Mouse (Mus musculus): ENCODE data around the gene Lpp. TPM values are rescaled to one million over a fixed set of nuclear protein-coding genes. Genes with fewer than 3 reads are reported as not detected.
A peak's percentile ranks its signal among the peaks of the same experiment; 100 is the strongest.

Gene Lpp
- polyA plus RNA-seq (2015; fragmentation: Nextera tagmentation; extraction: Ambion mirVana) = 42.6 and 46.2 TPM in 2 replicates

DNA sequence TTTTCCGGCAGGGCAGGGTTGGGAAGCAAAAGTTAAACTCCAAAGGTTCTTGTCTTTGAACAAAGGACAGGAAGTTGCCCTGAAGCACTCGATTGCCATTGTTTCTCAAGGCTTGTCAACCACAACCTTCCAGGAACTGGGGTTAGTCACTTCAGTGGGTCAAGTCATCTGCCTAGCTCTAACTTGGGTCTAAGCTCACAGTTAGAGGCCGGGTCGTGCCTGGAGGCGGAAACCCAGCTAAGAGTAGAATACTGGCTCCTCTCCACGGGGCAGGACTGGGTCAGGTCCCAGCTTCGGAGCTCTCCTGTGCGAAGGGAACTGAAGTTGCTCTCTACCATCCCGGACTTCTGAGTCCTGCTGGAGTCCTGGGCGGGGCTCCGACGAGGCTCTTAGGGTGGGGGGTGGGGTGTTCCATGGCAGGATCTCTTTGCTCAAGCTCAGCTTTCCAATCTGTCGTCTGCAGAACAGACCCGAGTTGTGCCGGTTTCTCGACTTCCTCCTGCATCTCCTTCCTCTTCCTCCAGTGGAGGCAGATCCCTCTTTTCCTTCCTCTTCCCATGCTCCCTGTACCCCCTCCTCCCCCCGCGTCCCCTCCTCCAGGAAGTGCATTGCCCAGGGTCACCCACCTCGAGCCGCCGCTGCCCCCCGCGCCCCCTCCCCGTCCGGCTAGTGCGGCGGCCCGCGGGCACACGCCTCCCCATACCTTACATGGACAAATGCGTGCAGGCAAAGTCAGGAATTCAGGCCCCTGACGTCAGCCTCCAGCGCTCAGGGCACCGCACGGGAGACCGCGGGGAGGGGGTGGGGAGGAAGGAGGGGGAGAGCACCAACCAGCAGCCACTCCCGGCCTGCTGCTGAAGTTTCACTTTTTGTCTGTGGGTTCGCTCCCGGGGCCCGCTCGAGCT, at the start of gene Lpp:
Lpp (plus strand) TSS at position 857 of the 905 bp plus-strand sequence.
- H3K9me3 ChIP-seq (replicated peaks; ENCODE audit: control insufficient read depth, low read length) = no peaks in the 10 kb centered on the region
- peaks cover 32% of the 10 kb centered on the region for H3K4me1 ChIP-seq (ENCODE audit: control insufficient read depth, insufficient read depth, low read length)
- 2% methylated on average over 42 of the region's 42 CpGs for WGBS
- H3K4me2 ChIP-seq (ENCODE audit: low read depth, low read length) = peak within 1 kb of the TSS; percentile 83
- peak within 1 kb of the TSS; percentile 90 for H3K9ac ChIP-seq (ENCODE audit: low read length)
- peak; percentile 84 for ATAC-seq (replicated peaks; ENCODE audit: extremely low read depth, insufficient read depth, low FRiP score)
- H3K27me3 ChIP-seq (ENCODE audit: control insufficient read depth, insufficient read depth, low read length) = no peaks in the 10 kb centered on the region
- peak within 1 kb of the TSS; percentile 86 for H3K4me3 ChIP-seq (ENCODE audit: low read length)
- no peaks in the 10 kb centered on the region for H3K36me3 ChIP-seq (ENCODE audit: control insufficient read depth, insufficient read depth)
- H3K27ac ChIP-seq (ENCODE audit: low read length) = peak within 1 kb of the TSS; percentile 97

DNA sequence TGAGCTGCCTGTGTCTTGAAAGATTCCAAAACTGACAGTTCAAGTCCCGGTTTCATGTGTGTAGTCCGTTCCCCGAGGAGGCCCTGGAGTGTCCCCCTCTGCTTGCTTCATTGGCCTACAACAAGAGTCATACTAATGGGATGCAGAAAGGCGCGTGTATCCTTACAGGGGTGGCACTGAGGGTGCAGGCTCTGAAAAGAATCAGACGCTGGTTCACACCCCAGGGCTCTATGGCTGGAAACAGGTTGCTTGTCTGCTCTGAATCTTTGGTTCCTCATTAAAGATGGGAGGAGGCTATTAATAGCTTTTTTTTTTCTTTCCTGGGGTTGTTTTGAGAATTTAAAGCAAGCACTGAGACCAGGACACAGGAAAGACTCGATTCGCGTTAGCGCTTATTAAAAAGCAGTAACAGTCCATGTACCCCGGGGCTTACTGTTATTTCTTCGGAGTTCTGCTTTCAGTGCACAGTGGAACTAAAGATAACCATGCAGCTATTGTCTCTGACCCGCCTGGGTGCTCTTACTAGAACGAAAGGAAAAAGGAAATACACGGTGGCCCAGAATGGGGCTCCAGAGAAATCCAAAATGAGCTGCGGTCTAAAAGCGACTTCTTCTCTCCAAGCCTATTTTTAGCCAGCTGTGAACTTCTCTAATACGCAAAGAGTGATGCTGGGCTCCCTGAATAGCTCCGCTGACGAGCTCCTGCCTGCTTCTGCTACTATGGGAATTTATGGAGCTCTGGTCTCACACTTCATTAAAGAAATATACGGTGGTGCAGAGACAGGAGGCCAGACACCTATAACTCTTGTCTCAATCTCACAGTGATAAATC, 45.5 kb upstream of the Lpp start:
- Histone ChIP-seq H3K36me3 (ENCODE audit: control insufficient read depth, insufficient read depth) (no peaks in the 10 kb centered on the region), H3K27me3 (ENCODE audit: control insufficient read depth, insufficient read depth, low read length) (no peaks in the 10 kb centered on the region), H3K9me3 (replicated peaks; ENCODE audit: control insufficient read depth, low read length) (no peaks in the 10 kb centered on the region), H3K4me2 (ENCODE audit: low read depth, low read length) (peak overlapping the region; percentile 60), H3K9ac (ENCODE audit: low read length) (peak overlapping the region; percentile 67), H3K4me1 (ENCODE audit: control insufficient read depth, insufficient read depth, low read length) (peaks cover 8% of the 10 kb centered on the region), H3K4me3 (ENCODE audit: low read length) (peak overlapping the region; percentile 31), H3K27ac (ENCODE audit: low read length) (peak overlapping the region; percentile 86)
- ATAC-seq (replicated peaks; ENCODE audit: extremely low read depth, insufficient read depth, low FRiP score) = peak; percentile 66
- 34% methylated on average over 21 of the region's 21 CpGs for WGBS

DNA sequence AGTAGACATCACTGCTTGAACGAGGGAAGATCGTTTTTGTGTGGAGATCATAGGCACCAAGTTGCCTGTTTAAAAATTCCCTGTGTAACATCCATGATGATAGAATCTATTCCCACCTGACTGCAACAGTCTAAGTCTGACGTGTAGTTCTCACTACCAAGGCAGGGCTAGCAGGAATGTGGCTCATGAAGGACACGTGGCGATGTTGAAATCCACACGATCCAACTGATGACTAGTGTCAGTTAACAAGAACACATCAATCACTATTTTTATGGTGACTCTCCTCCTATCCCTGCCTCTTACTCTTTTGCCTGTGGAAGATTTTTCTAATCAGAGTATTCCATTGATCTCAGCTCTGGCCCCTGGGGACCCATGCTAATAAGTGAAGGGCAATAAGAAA, 43.0 kb upstream of the Lpp start:
- Histone ChIP-seq H3K4me1 (ENCODE audit: control insufficient read depth, insufficient read depth, low read length) (peaks cover 12% of the 10 kb centered on the region), H3K36me3 (ENCODE audit: control insufficient read depth, insufficient read depth) (no peaks in the 10 kb centered on the region), H3K27ac (ENCODE audit: low read length) (no peak overlapping the region), H3K27me3 (ENCODE audit: control insufficient read depth, insufficient read depth, low read length) (no peaks in the 10 kb centered on the region), H3K4me2 (ENCODE audit: low read depth, low read length) (no peak overlapping the region), H3K4me3 (ENCODE audit: low read length) (no peak overlapping the region), H3K9me3 (replicated peaks; ENCODE audit: control insufficient read depth, low read length) (no peaks in the 10 kb centered on the region), H3K9ac (ENCODE audit: low read length) (no peak overlapping the region)
- 76% methylated on average over 6 of the region's 6 CpGs for WGBS
- no peak for ATAC-seq (replicated peaks; ENCODE audit: extremely low read depth, insufficient read depth, low FRiP score)

DNA sequence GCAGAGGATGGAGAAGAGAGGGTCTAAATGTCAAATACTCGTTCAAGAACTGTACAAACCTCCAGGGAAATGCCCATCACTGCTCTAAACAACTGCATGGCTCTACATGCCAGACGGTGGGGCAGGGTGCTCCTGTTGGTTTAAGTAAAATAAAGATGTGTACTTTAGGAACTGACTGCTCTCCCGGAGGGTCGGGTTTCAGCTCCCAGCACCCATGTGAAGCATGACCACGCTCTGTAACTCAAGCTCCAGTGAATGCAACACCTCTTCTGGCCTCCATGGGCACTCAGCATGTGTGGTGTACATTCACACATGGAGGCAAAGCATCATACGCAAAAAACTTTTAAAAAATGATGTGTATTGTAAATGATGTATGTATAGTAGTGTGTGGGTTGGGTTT, 42.6 kb upstream of the Lpp start:
- Histone ChIP-seq H3K4me3 (ENCODE audit: low read length) (no peak overlapping the region), H3K27ac (ENCODE audit: low read length) (no peak overlapping the region), H3K4me1 (ENCODE audit: control insufficient read depth, insufficient read depth, low read length) (peaks cover 12% of the 10 kb centered on the region), H3K9me3 (replicated peaks; ENCODE audit: control insufficient read depth, low read length) (no peaks in the 10 kb centered on the region), H3K9ac (ENCODE audit: low read length) (no peak overlapping the region), H3K27me3 (ENCODE audit: control insufficient read depth, insufficient read depth, low read length) (no peaks in the 10 kb centered on the region), H3K36me3 (ENCODE audit: control insufficient read depth, insufficient read depth) (no peaks in the 10 kb centered on the region), H3K4me2 (ENCODE audit: low read depth, low read length) (no peak overlapping the region)
- no peak for ATAC-seq (replicated peaks; ENCODE audit: extremely low read depth, insufficient read depth, low FRiP score)
- WGBS = 72% methylated on average over 6 of the region's 6 CpGs

DNA sequence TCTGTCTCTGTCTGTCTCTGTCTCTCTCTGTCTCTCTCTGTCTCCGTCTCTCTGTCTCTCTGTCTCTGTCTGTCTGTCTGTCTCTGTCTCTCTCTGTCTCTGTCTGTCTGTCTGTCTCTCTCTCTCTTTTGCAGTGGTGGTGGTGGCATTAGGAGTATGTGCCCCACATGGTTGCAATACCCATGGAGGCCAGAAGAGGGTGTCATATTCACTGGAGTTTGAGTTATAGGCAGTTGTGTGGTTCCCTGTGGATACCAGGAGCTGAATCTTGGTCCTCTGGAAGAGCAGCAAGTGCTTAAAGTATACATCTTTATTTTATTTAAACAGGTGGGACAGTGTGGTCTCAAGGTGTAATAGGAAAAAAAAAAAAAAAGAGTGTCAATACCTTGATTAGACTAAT, 41.5 kb upstream of the Lpp start:
- Histone ChIP-seq H3K4me2 (ENCODE audit: low read depth, low read length) (no peak overlapping the region), H3K36me3 (ENCODE audit: control insufficient read depth, insufficient read depth) (no peaks in the 10 kb centered on the region), H3K9me3 (replicated peaks; ENCODE audit: control insufficient read depth, low read length) (no peaks in the 10 kb centered on the region), H3K9ac (ENCODE audit: low read length) (no peak overlapping the region), H3K4me1 (ENCODE audit: control insufficient read depth, insufficient read depth, low read length) (peaks cover 12% of the 10 kb centered on the region), H3K4me3 (ENCODE audit: low read length) (no peak overlapping the region), H3K27ac (ENCODE audit: low read length) (no peak overlapping the region), H3K27me3 (ENCODE audit: control insufficient read depth, insufficient read depth, low read length) (no peaks in the 10 kb centered on the region)
- no peak for ATAC-seq (replicated peaks; ENCODE audit: extremely low read depth, insufficient read depth, low FRiP score)
- 97% methylated on average over 1 of the region's 1 CpGs for WGBS

DNA sequence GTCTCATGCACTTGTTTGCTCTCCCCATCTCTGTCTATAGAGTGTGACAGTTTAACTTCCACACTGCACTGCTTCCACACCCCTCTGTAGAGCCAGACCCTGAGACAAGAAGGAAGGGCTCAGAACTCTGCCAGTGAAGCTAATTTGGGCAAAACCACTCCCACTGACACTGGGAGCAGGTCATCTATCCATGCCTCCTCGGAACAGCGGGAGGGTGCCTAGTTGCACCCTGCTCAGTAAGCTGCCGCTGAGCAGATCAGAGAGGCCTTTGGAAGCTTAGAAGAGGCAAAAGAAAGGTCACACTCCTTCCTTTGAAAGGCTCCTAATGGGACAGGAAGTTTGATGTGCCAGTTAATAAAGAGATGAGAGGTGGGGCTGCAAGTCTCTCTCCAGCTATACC, 39.5 kb upstream of the Lpp start:
- no peak overlapping the region for H3K27ac ChIP-seq (ENCODE audit: low read length)
- H3K4me2 ChIP-seq (ENCODE audit: low read depth, low read length) = no peak overlapping the region
- no peak overlapping the region for H3K4me3 ChIP-seq (ENCODE audit: low read length)
- no peaks in the 10 kb centered on the region for H3K36me3 ChIP-seq (ENCODE audit: control insufficient read depth, insufficient read depth)
- no peak overlapping the region for H3K9ac ChIP-seq (ENCODE audit: low read length)
- H3K9me3 ChIP-seq (replicated peaks; ENCODE audit: control insufficient read depth, low read length) = no peaks in the 10 kb centered on the region
- no peaks in the 10 kb centered on the region for H3K27me3 ChIP-seq (ENCODE audit: control insufficient read depth, insufficient read depth, low read length)
- 20% methylated on average over 3 of the region's 3 CpGs for WGBS
- ATAC-seq (replicated peaks; ENCODE audit: extremely low read depth, insufficient read depth, low FRiP score) = no peak
- peaks cover 4% of the 10 kb centered on the region for H3K4me1 ChIP-seq (ENCODE audit: control insufficient read depth, insufficient read depth, low read length)

DNA sequence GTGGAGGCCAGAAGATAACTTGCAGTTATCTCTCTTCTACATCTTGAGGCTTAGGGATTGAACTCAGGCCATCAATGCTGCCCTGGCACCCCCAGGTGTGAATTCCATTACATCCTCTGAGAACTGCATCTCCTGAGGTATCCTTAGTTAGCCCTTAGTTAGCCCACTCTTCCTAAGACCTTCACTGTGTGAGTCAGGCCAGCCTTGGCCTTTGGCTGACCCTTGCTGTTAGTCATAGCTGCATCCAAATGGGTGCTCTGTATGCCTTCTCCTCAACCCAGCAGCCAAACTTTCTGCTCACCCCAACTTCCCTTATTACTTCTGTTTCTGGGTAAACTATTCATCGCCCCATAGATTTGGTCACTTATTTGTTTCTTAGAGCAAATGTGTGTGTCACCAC, 31.6 kb upstream of the Lpp start:
- H3K4me1 ChIP-seq (ENCODE audit: control insufficient read depth, insufficient read depth, low read length) = no peaks in the 10 kb centered on the region; the same call in 1 of the 2 replicates
- H3K9me3 ChIP-seq (replicated peaks; ENCODE audit: control insufficient read depth, low read length) = no peaks in the 10 kb centered on the region
- no peak overlapping the region for H3K4me3 ChIP-seq (ENCODE audit: low read length)
- H3K4me2 ChIP-seq (ENCODE audit: low read depth, low read length) = no peak overlapping the region
- WGBS = 93% methylated on average over 1 of the region's 1 CpGs
- no peaks in the 10 kb centered on the region for H3K27me3 ChIP-seq (ENCODE audit: control insufficient read depth, insufficient read depth, low read length)
- H3K36me3 ChIP-seq (ENCODE audit: control insufficient read depth, insufficient read depth) = no peaks in the 10 kb centered on the region
- ATAC-seq (replicated peaks; ENCODE audit: extremely low read depth, insufficient read depth, low FRiP score) = no peak
- H3K9ac ChIP-seq (ENCODE audit: low read length) = no peak overlapping the region
- no peak overlapping the region for H3K27ac ChIP-seq (ENCODE audit: low read length)

DNA sequence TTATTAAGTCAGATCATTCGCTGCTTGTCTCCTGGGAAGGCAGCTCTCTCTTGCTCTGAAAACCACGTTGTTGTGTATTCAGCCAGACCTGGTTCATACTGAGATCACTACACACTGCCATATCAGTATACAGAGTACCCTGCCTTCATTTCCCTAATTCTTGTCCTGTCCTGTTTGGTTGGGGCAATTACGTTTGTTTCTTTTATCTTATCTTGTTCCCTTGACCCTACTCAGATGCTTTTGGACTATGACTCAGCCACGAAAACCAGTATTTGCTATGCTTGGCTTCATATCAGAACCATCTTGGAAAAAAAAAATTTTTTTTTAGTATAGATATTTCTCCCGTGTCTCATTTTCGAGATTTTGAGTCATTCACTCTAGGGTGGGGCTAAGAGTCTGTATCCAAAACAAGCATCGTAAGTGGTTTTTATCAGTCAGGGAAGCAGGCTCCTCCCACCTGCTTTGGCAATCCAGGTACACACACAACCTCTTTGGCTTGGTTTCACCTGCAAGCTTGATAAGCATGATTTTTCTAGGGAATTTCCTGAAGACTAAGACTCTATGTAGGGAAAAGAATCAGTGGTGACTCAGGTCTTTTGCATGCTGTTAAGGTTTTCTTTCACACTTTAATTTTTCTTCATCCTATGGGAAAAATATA, 29.1 kb upstream of the Lpp start:
- H3K9me3 ChIP-seq (replicated peaks; ENCODE audit: control insufficient read depth, low read length) = no peaks in the 10 kb centered on the region
- no peak overlapping the region for H3K4me2 ChIP-seq (ENCODE audit: low read depth, low read length)
- H3K27ac ChIP-seq (ENCODE audit: low read length) = no peak overlapping the region
- WGBS = 58% methylated on average over 7 of the region's 7 CpGs
- ATAC-seq (replicated peaks; ENCODE audit: extremely low read depth, insufficient read depth, low FRiP score) = no peak
- H3K4me1 ChIP-seq (ENCODE audit: control insufficient read depth, insufficient read depth, low read length) = peaks cover 9% of the 10 kb centered on the region
- H3K36me3 ChIP-seq (ENCODE audit: control insufficient read depth, insufficient read depth) = no peaks in the 10 kb centered on the region
- H3K27me3 ChIP-seq (ENCODE audit: control insufficient read depth, insufficient read depth, low read length) = no peaks in the 10 kb centered on the region
- H3K9ac ChIP-seq (ENCODE audit: low read length) = no peak overlapping the region
- no peak overlapping the region for H3K4me3 ChIP-seq (ENCODE audit: low read length)
